Mouse (Mus musculus) cerebellum, adult 18-20 months (tissue): ENCODE measurements at regions not wholly inside any gene's neighbourhood (a gene's known extent, or its start where the extent isn't known, plus 50 kb on each side); places are given as distances from the start of the nearest gene placed in this dataset.
A peak's percentile ranks its signal among the peaks of the same experiment; 100 is the strongest.

Experiments
- DNase-seq, 2 experiments: peaks; one replicate each; pipeline ENCODE4 v3.0.0; 2021

- DNase-seq: no peak
Measured at GRCm38 (mm10) chr7:115076781-115077180, 333.3 kb downstream of the Insc start.

- DNase-seq: no peak
Measured at GRCm38 (mm10) chr7:115084711-115085380, 341.4 kb downstream of the Insc start.

- no peak for DNase-seq
Measured at GRCm38 (mm10) chr7:115086542-115087448, 343.3 kb downstream of the Insc start.

GRCm38 (mm10) chr7:115092481-115093050 lies 349.1 kb downstream of the Insc start:
- no peak for DNase-seq

- DNase-seq: no peak
Measured at GRCm38 (mm10) chr7:115106041-115106440, 362.5 kb downstream of the Insc start.

- no peak for DNase-seq
Measured at GRCm38 (mm10) chr7:115112282-115112681, 368.8 kb downstream of the Insc start.

- DNase-seq: no peak
Measured at GRCm38 (mm10) chr7:115123283-115123682, 379.8 kb downstream of the Insc start.

DNA sequence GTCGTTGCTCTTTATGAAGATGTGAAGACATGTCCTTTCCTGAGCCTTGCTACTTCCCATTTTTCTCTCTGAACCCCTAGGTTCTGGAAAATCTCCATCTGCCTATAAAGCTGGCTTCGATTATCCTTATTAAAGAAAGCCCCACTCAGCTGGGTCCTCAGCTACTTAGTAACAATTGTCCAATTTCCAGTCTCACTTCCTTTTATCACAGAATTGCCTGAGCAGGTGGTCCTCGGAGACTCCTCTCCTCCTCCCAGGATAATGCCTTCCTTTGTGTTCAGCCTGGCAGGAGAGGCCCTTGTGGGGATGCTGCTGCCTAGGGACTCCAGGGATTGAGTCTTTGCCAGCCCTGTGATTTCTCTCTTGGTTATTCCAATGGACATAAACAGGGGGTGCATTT lies 385.5 kb downstream of the Insc start:
- no peak for DNase-seq

GRCm38 (mm10) chr7:115131259-115131969 lies 387.9 kb downstream of the Insc start:
- no peak for DNase-seq

GRCm38 (mm10) chr7:115131970-115132551 lies 388.6 kb downstream of the Insc start:
- DNase-seq: no peak

GRCm38 (mm10) chr7:115132595-115132994 lies 389.1 kb downstream of the Insc start:
- no peak for DNase-seq

DNA sequence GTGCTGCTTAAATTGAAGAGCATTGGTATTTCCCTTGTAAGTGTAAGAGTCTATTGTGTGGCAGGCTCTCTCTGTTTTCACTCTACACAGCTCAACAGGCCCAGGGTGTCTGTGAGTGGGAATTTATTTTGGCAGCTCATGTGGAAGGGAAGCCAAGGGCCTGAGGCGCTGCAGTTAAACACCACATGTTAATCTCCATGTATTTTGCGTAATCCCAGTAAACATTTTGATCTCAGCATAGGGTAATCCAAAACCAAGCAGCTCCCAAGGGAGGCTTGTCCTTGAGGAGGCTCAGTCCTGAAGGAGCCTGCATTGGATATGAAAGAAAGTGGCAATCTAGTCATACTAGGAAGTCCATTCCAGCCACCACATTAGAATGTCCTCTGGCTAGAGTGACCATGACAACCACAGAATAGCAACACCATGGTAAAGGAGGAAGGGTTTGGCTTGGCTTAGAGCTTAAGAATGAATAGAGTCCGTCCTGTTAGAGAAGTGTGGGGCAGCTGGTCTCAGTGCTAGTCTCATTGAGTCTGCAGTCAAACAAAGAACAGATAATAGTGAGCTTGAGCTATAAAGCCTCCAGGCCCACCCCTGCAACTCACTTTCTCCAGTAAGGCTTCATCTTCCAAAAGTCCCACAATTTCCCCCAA lies 391.6 kb downstream of the Insc start:
- no peak for DNase-seq

DNA sequence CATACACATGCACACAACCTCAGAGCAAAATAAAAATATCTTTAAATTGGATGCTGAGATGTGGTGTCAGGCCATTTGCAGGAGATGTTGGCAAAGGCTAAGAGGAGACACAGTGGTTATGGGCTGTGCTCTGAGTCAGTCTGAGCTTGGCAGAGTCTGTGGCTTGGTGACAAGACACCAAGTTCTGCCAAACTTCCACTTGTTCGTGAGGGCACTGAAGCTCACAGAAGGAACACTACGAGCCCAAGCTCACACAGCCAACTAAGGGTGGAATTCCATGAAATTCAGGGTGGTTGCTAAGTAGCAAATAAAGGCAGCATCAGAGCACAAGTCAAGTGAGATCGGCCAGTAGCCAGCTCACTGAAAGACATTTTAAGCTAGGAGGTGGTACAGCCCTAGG lies 396.8 kb downstream of the Insc start:
- DNase-seq: peak; percentile 8 to 12

DNA sequence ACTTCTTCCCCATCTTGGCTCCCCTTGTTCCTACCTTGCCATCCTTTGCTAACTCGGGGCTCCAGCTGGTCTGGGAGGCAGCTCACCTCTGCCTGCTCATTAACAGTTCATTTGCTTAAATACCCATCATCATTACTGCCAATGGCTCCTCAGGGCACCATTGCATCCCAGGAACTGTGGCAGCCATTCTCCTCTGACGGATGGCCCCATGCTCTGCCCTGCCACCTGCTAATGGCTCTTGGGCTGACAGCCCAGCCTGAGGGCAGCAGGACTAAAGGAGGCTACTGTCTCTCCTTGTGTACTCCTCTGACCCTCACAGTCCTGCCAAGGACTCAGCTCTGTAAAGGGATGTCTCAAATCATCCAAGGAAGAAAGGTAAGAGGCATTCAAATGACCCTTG lies 398.7 kb downstream of the Insc start:
- no peak for DNase-seq

DNA sequence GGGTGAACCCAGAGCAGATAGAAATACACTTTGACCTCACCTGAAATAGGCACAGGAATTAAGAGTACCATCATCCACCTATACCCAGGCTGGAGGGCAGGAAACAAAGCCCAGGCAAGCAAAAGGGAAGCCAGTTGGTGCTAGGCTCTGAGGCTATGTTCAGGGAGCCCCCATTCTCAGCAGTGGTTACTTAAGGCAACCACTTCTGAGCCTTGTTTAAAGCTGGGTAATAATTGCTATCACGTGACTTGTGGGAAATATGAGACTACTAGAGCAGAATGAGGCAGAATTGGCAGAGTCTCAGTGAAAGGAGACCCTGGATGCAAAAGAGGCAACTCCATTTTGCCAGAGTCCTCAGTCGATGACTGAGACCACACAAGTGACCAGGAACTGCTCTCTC lies 401.5 kb downstream of the Insc start:
- DNase-seq: no peak

DNA sequence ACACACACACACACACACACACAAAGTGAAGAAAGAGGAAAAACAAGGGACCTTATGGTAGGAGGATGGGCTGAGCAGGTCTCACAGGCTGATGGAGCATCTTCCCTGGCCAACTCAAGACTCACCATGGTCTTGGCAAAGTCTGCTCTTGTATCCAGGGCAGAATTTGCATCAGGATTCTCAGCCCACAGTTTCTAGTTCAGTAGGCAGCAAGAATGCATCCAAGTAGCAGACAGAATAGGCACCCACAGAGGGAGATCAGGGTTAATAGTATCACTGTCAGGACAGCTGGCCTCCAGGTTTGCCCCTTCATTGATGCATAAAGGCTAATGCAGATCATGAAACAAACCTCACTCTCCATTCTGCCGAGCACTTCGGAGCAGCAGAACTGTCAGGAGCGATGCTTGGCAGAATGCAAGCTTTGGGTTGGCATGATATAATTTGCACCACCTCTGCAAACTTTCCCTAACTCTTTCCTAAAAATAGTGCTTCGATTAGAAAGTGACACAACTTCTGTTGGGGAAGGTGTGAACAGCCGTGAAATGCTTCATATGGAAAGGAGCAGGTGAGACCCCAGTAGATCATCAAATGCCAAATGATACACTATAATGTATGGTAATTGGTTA lies 404.0 kb downstream of the Insc start:
- DNase-seq: no peak

GRCm38 (mm10) chr7:115153291-115153690 lies 409.8 kb downstream of the Insc start:
- DNase-seq: no peak

DNA sequence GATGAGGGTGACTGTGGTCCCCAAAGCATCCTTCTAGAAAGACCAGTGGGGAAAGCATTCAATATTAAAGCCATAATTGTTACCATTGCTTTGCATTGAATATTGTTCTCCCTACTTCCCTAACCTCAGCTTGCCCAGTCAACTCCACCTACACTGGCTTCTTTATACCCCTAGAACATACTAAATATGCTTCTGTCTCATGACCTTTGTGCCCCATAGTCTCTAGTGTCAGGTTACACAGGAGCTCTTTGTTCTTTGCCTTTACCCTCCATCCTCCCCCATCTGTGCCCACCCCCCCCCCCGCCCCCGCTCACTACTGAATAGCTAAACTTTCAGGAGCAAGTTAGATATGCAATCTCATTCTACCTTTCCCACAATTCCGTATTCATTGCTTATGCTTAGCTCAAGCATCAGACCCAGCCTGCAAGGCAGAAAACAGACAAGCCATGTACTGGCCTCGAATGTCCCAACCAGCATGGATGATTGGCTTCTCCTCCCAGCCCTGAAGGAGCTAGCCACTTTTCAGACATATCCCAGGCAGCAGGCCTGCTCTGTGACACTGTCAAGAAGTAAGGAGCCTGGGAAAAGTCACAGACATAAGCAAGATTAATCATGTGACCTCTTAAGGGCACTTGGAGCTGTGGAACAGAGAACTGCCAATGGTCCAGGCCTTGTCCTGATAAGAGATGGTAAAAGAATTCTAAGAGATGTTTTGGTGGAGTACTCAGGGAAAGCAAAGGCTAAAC lies 410.4 kb downstream of the Insc start:
- no peak for DNase-seq

- DNase-seq: no peak
Measured at GRCm38 (mm10) chr7:115170023-115170422, 426.5 kb downstream of the Insc start.

- peak; percentile 13 to 35 for DNase-seq
Measured at GRCm38 (mm10) chr7:115170439-115170838, 426.9 kb downstream of the Insc start.

- no peak for DNase-seq
Measured at GRCm38 (mm10) chr7:115192482-115192881, 449.0 kb downstream of the Insc start.
